Mouse (Mus musculus) CD4-positive naive resting alpha-beta T cell, adult 76 days (primary cell): Measurements from ENCODE around the gene Lcn11. TPM values are rescaled to one million over a fixed set of nuclear protein-coding genes. Genes with fewer than 3 reads are reported as not detected.

Experiments used
- total RNA-seq: library from RNA; stranded (reverse); gene quantifications from one replicate; pipeline ENCODE4 v1.2.4, GENCODE M21; 2023

Gene Lcn11
- not detected for total RNA-seq

DNA sequence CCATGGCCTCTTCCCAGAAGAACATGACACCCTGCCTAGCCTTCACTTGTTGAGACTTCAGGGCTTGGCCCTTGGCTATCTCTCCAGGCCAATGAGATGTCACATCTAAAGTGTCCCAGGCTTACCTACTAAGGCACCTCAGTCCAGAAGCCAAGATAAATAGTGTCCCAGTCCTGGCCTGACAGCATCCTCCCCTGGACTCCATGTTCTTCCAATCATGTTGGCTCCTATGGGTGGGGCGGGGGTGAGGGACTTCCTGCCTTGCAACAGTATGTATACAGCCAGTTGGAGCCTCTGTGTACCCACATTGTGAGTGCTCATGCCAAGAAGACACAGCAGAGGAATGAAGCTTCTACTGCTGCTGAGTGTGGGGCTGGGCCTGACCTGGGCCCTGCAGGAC, at the start of gene Lcn11:
Gene Lcn11, plus strand, starts transcription at position 301 of the 400 bp plus-strand sequence.

DNA sequence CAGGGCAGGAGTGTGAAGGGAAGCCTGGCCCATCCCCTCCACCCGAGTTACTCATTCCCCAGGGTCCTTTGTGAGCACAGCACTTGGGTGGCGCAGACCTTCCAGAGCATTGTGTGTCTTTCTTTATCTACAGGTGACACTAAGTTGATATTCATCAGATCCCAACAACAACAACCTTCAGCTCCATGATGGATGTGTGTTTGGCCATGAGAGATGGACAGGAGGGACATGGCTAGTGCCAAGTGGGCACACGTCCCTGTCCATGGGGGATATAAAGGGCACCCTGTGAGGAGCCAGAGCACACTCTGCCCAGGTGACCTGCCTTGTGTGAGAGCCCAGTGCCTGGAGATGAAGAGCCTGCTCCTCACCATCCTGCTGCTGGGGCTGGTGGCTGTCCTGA, 40.1 kb upstream of the Lcn11 start, which contains the start of gene Obp2b:
Gene Obp2b, plus strand, starts transcription at position 301 of the 400 bp plus-strand sequence.

DNA sequence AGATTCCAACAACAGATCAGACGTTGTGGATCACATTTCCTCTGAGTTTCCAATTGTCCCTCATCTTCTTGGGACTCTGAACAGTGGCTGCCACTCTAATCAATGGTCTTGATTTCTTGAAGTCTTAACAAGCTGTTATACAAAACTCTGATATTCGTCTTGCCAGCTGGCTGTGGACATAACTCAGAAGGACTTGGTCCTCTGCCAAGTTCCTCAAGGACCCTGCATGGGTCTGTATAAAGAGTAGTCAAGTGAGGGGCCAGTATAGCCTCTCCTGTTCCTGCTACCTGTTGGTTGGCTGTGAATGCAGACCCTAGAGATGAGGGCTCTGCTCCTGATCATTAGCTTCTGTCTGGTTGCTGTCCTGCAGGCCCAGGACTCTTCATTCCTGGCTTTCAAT, 11.5 kb upstream of the Lcn11 start, which contains the start of gene Lcn3:
Gene Lcn3, plus strand, starts transcription at position 301 of the 400 bp plus-strand sequence.

DNA sequence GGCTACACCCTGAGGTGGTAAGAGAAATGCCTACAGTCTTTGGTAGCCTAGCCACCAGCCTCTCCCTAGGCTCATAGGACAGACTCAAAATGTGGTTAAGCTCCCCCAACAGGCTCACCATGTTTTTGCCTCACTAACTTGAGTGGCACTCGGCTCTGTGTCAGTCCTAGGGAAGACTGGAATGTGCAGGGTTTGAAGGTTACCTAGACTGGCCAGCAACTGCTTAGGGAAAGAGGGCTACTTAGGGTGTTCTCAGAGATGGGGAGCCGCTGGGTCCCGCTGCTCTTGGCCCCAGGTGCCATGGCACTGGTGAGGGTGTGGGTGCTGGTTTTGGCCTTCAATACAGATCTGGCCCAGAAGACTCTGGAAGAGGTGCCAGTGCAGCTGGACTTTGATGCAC, 5.1 kb downstream of the Lcn11 start, which contains the start of gene Gm13539:
Gene Gm13539, plus strand, starts transcription at position 301 of the 400 bp plus-strand sequence.

DNA sequence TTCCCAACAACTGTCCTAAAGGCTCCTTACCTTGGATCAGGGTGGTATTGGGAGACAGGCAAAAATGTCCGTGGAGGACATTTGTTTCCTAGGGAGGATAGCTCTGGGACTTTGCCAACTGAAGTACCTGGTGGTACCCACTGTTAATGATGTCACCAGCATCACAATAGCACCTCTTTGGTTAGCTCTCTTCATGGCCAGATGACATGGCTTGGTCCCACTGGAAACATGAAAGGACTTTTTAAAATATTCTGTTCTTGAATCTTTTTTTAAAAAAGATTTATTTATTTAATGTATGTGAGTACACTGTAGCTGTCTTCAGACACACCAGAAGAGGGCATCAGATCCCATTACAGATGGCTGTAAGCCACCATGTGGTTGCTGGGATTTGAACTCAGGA, 38.9 kb downstream of the Lcn11 start, which contains the start of gene Glt6d1:
Gene Glt6d1, minus strand, starts transcription at position 101 of the 400 bp plus-strand sequence.

DNA sequence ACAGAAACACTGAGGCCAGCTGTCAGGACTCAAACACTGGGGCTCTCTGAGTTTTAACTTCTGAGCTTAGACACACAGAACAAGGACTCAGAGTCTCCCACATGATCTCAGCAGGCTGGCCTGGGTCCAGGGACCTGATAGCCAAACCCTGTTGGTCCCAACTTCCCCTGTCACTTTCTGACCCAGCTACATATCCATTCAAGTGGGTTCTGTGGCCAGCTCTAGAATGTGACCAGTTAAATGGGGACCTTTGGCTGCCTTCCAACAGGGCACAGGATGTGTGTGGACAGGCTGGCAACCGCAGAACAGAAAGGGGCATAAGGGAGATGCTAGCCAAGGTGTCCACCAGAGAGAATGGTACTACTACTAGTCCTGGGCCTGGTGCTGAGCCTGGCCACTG, 46.0 kb downstream of the Lcn11 start, which contains the start of gene Lcn9:
Gene Lcn9, plus strand, starts transcription at position 348 of the 400 bp plus-strand sequence.

Other genes with a start within 250 kb of the Lcn11 start
- 35.1 TPM for gene Traf2, start 230.1 kb upstream of the Lcn11 start, total RNA-seq
- 98.0 TPM for gene Edf1, start 219.2 kb upstream of the Lcn11 start, total RNA-seq
- 2.7 TPM for gene Mamdc4, start 202.2 kb upstream of the Lcn11 start, total RNA-seq
- gene Phpt1, start 201.8 kb upstream of the Lcn11 start, total RNA-seq, result 25.7 TPM
- gene Ajm1, start 195.3 kb upstream of the Lcn11 start, total RNA-seq, result 0.38 TPM
- gene Rabl6, start 168.5 kb upstream of the Lcn11 start, total RNA-seq, result 100 TPM
- not detected for gene Ccdc183, start 159.3 kb upstream of the Lcn11 start, total RNA-seq
- gene Tmem141, start 155.0 kb upstream of the Lcn11 start, total RNA-seq, result 0.79 TPM
- 7.5 TPM for gene Fcna, start 149.0 kb upstream of the Lcn11 start, total RNA-seq
- not detected for gene Lcn8, start 123.9 kb upstream of the Lcn11 start, total RNA-seq
- not detected for gene Lcn5, start 119.1 kb upstream of the Lcn11 start, total RNA-seq
- not detected for gene Lcn6, start 100.2 kb upstream of the Lcn11 start, total RNA-seq
- not detected for gene Lcn10, start 94.3 kb upstream of the Lcn11 start, total RNA-seq
- not detected for gene Obp2a, start 77.0 kb upstream of the Lcn11 start, total RNA-seq
- 15.2 TPM for gene Bmyc, start 70.3 kb upstream of the Lcn11 start, total RNA-seq
- not detected for gene Obp2b, start 40.0 kb upstream of the Lcn11 start, total RNA-seq
- gene Lcn3, start 11.4 kb upstream of the Lcn11 start, total RNA-seq, result not detected
- not detected for gene Gm13539, start 5.2 kb downstream of the Lcn11 start, total RNA-seq
- gene Glt6d1, start 38.8 kb downstream of the Lcn11 start, total RNA-seq, result not detected
- not detected for gene Lcn9, start 46.1 kb downstream of the Lcn11 start, total RNA-seq
- not detected for gene Sohlh1, start 70.2 kb downstream of the Lcn11 start, total RNA-seq
- not detected for gene Kcnt1, start 86.7 kb downstream of the Lcn11 start, total RNA-seq
- 47.2 TPM for gene Camsap1, start 206.3 kb downstream of the Lcn11 start, total RNA-seq
- 43.5 TPM for gene Ubac1, start 244.7 kb downstream of the Lcn11 start, total RNA-seq